Mouse (Mus musculus): ENCODE measurements around the gene Dnase1l2. TPM values are rescaled to one million over a fixed set of nuclear protein-coding genes. Genes with fewer than 3 reads are reported as not detected.
"Not testable (repeated sequence)": the region's sequence is repeated elsewhere in the genome, so short reads cannot be mapped to it uniquely, and the experiment has no call there.

The Dnase1l2 gene
- polyA plus RNA-seq, 1 experiment from 2014 or later = 0.70 TPM

DNA sequence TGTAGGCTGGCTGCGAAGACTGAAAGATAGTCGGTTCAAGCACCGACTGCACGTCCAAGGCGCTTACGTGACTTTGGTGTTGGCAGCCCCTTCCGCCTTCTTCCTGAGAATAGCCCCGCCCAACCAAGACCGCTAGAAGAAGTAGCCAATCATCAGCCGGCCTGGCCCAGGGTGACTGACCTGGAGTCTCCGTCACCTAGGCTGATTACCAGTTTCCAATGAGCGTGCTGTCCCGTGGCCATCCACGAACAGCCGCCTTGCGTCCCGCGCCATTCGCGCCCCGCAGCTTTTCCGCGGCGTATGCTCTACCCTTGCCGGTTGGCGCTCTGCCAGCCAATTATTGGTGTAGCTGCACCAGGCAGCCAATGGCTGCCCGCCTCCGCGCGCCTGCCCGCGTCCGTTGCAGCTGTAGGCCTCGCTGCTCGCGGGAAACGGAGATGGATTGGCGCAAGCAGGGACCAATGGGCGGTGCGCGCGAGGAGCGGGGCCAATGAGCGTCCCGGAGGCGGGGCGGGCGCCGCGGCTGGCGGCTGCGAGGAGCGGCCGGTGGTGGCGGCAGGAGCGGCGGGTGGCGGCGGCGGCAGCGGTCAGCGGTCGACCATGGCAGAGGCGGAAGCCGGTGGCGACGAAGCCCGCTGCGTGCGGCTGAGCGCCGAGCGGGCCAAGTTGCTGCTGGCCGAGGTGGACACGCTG lies 27.2 kb upstream of the Dnase1l2 start, which contains the start of the genes E4f1 and Pgp:
Gene E4f1 (minus strand): TSS at position 404 of the 693 bp plus-strand sequence.
Gene Pgp (plus strand): TSS at position 483 of the 693 bp plus-strand sequence.
- H3K9me3 ChIP-seq (replicated peaks) = no peaks in the 10 kb centered on the region
- peak; percentile 96 for ATAC-seq
- peak within 1 kb of the TSS; percentile 99 for H3K9ac ChIP-seq
- WGBS (ENCODE audit: insufficient replicate concordance) = under 1% methylated on average over 69 of the region's 75 CpGs
- peak within 1 kb of the TSS; percentile 96 for H3K27ac ChIP-seq
- H3K4me3 ChIP-seq = peak within 1 kb of the TSS; percentile 95
- no peaks in the 10 kb centered on the region for H3K27me3 ChIP-seq (replicated peaks)
- peaks cover 35% of the 10 kb centered on the region for H3K4me1 ChIP-seq
- peak within 1 kb of the TSS; percentile 90 for H3K4me2 ChIP-seq
- H3K36me3 ChIP-seq = peaks cover 40% of the 10 kb centered on the region

DNA sequence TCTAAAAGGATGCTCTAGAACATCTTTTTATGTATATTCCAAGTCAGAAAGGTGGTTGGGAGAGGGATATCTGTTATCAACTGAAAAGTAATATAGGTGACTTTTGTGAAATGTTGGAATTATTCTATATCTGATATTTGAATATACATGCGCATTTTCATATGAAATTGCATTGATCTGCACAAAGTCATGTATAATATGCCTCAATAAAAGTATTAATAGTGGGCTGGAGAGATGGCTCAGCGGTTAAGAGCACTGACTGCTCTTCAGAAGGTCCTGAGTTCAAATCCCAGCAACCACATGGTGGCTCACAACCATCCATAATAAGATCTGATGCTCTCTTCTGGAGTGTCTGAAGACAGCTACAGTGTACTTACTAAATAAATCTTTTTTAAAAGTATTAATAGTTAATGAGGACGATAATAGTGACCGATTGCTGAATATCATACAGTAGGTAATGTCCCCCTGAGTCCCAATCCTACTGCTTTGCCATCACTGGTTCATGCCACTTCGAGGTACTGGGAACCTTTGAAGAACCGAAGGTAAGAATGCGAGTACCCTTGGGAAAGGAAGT lies 26.5 kb upstream of the Dnase1l2 start:
- Histone ChIP-seq H3K36me3 (peaks cover 34% of the 10 kb centered on the region), H3K4me3 (peak overlapping the region; percentile 95), H3K4me2 (peak overlapping the region; percentile 90), H3K9me3 (replicated peaks) (no peaks in the 10 kb centered on the region), H3K27ac (peak overlapping the region; percentile 96), H3K27me3 (replicated peaks) (no peaks in the 10 kb centered on the region), H3K4me1 (peaks cover 35% of the 10 kb centered on the region), H3K9ac (peak overlapping the region; percentile 99)
- WGBS (ENCODE audit: insufficient replicate concordance) = 14% methylated on average over 7 of the region's 7 CpGs
- ATAC-seq = no peak

DNA sequence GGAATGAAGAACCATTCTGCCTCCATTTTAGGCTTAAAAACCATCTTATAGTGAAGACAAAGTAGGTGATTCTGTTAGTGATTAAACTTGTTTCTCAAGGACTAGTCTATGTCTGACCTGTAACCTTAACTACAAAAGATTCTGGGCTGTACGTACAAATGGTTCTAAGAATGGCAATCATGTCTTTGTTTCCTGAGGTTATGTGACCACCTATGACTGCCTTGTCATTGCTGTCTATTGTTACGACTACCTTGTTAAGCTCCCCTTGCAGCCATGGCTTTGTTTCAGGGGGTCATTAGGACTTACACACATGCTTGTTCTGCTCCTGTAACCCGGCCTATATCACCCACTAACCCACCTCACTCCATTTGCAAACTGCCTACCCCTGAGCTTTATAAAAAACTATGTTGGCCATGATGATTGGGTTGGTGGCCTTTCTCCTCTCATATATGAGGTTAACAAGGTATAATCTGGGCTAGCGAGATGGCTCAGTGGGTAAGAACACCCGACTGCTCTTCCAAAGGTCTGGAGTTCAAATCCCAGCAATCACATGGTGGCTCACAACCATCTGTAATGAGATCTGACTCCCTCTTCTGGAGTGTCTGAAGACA lies 25.8 kb upstream of the Dnase1l2 start:
- no peak for ATAC-seq
- Histone ChIP-seq H3K4me2 (no peak overlapping the region; the same call in 1 of the 2 replicates), H3K9ac (no peak overlapping the region), H3K9me3 (replicated peaks) (no peaks in the 10 kb centered on the region), H3K4me1 (peaks cover 32% of the 10 kb centered on the region), H3K4me3 (no peak overlapping the region; the same call in 1 of the 2 replicates), H3K27ac (no peak overlapping the region), H3K27me3 (replicated peaks) (no peaks in the 10 kb centered on the region), H3K36me3 (peaks cover 27% of the 10 kb centered on the region)
- WGBS (ENCODE audit: insufficient replicate concordance) = 83% methylated on average over 5 of the region's 5 CpGs

DNA sequence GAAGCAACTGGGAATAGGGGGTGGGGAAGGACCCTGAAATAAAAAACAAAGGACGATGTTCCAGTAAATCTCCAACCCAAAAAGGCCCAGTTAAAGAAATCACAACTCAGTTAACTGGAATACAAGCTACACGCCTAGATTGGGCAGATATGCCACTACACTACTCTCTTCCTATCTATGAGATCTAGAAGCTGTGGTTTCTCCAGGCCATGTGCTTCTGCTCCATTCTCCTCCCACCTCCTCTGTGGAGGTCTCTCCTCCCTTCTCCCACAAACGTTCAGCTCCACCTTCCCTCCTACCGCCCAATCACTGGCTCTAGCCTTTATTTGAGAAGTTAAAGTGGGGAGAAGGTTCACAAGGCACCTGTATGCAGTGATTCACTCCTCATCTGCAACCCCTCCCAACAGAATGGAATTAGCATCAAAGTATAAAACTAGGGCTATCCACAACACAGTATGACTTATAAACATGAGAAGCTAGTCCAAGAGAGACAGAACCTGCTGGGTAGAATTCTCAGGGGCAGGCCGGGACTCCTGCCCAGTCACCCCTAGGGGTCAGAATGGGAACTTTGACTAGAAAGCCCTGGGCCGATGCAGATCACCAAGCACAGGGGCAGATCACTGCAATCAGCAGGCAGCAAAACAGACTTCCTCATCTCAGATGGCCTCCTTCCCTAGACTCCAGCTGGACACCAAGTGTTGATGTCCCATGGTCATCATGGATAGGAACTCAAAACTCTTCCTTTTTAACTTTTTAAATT lies 20.6 kb upstream of the Dnase1l2 start:
- Histone ChIP-seq H3K9ac (no peak overlapping the region), H3K27me3 (replicated peaks) (no peaks in the 10 kb centered on the region), H3K4me2 (no peak overlapping the region), H3K4me1 (peaks cover 12% of the 10 kb centered on the region; the same call in 1 of the 2 replicates), H3K4me3 (no peak overlapping the region), H3K27ac (no peak overlapping the region), H3K36me3 (peaks cover 6% of the 10 kb centered on the region; the same call in 1 of the 2 replicates), H3K9me3 (replicated peaks) (no peaks in the 10 kb centered on the region)
- WGBS (ENCODE audit: insufficient replicate concordance) = 39% methylated on average over 6 of the region's 6 CpGs
- no peak for ATAC-seq

DNA sequence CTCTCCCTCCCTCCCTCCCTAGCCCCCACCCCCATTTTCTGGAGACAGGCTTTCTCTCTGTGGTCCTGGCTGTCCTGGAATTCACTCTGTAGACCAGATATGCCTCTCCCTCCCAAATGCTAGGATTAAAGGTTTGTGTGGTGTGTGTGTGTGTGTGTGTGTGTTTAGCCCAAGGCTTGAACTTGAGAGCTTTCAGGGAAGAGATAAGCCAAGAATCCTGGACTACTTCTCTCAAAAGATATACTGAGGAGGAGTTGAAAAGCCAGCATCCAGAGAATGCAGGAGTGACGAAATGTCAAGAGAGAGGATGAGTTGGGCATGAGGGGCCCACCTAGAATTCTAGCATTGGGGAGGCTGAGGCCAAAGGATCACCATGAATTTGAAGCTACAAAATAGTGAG lies 20.0 kb upstream of the Dnase1l2 start:
- 67% methylated on average over 1 of the region's 1 CpGs for WGBS (ENCODE audit: insufficient replicate concordance)
- H3K9me3 ChIP-seq (replicated peaks) = no peaks in the 10 kb centered on the region
- peaks cover 6% of the 10 kb centered on the region; the same call in 1 of the 2 replicates for H3K36me3 ChIP-seq
- no peak overlapping the region for H3K4me2 ChIP-seq
- H3K27ac ChIP-seq = no peak overlapping the region
- peaks cover 12% of the 10 kb centered on the region; the same call in 1 of the 2 replicates for H3K4me1 ChIP-seq
- H3K27me3 ChIP-seq (replicated peaks) = no peaks in the 10 kb centered on the region
- H3K4me3 ChIP-seq = no peak overlapping the region
- no peak for ATAC-seq
- no peak overlapping the region for H3K9ac ChIP-seq

DNA sequence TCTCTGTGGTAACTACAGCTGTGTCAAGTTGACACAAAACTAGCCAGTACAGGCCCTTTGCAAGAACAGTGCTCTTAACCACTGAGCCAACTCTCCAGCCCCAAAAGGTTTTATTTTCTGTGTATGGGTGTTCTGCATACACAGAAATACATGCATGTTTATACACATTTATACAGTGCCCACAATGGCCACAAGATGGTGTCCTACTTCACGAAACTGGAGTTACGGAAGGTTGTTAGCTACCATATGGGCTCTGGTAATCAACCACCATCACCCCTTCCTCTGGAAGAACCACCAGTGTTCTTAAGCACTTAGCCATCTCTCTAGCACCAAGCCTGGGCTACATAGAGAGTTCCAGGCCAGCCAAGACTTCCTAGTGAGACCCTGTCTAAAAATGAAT lies 18.7 kb upstream of the Dnase1l2 start:
- Histone ChIP-seq H3K9me3 (replicated peaks) (no peaks in the 10 kb centered on the region), H3K4me1 (peaks cover 12% of the 10 kb centered on the region; the same call in 1 of the 2 replicates), H3K36me3 (no peaks in the 10 kb centered on the region), H3K4me2 (no peak overlapping the region), H3K27ac (no peak overlapping the region), H3K4me3 (no peak overlapping the region), H3K27me3 (replicated peaks) (no peaks in the 10 kb centered on the region), H3K9ac (no peak overlapping the region)
- 51% methylated on average over 2 of the region's 2 CpGs for WGBS (ENCODE audit: insufficient replicate concordance)
- no peak for ATAC-seq

DNA sequence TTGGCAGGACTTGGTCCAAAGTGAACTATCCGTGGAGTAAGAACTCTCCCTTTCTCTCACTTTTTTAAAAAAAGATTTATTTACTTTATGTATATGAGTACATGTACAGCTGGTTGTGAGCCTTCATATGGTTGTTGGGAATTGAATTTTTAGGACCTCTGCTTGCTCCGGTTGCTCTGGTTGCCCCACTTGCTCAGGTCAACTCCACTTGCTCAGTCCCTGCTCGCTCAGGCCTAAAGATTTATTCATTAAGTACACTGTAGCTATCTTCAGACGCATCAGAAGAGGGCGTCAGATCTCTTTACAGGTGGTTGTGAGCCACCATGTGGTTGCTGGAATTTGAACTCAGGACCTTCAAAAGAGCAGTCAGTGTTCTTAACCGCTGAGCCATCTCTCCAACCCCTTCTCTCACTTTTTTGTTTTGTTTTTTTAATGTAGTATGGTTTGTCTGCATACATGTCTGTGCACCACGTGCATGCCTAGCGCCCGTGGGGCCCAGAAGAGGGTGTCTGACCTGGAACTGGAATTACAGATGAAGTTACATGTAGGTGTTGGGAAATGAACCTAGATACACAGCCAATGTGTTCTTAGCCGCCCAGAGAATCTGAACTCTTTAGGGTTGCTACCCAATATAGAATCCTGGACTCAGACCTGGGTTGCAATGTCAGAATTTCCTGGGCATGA lies 12.8 kb upstream of the Dnase1l2 start:
- peak overlapping the region; percentile 79 for H3K27ac ChIP-seq
- H3K36me3 ChIP-seq = peaks cover 12% of the 10 kb centered on the region
- WGBS (ENCODE audit: insufficient replicate concordance) = 43% methylated on average over 10 of the region's 10 CpGs
- peak overlapping the region; percentile 83 for H3K4me3 ChIP-seq
- H3K4me2 ChIP-seq = peak overlapping the region; percentile 85
- H3K9ac ChIP-seq = peak overlapping the region; percentile 53
- H3K27me3 ChIP-seq (replicated peaks); ATAC-seq; H3K9me3 ChIP-seq (replicated peaks): not testable (repeated sequence)
- peaks cover 28% of the 10 kb centered on the region for H3K4me1 ChIP-seq

DNA sequence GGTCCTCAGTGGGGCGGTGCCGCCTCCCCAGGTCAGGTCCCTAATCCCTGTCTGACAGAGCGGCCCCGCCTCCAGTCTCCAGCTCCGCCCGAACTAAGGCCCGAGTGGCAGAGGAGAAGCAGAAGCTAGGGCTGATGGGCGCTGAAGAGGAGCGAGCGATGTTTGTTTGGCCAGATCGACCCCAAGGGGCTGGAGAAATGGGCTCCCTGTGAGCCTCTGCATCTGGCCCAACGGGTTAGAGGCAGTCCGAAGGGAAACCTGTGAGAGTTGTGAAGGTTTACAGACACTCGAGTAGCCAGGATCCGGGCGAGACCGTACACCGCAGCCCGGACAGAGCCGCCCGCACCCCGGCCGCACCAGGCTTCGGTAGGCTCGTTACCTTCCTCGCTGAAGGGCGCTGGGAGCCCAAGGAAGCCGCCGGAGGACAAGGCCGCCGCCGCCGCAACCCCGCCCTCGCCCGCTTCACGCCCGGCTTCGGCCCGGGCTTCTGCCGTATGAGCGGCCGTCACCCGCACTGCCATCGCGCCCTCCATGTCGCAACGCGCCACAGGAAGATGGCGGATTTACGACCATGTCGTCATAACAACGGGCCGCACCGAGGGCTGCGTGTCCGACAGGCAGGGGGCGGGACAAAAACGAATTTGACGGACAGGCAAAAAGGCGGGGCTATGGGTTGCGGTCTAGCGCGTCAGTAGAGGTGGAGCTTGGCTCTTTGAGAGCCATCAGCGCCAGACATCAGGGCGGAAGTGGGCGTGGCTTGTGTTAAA lies 12.0 kb upstream of the Dnase1l2 start:
- Histone ChIP-seq H3K27me3 (replicated peaks) (no peaks in the 10 kb centered on the region), H3K27ac (peak overlapping the region; percentile 99), H3K4me1 (peaks cover 28% of the 10 kb centered on the region), H3K9me3 (replicated peaks) (no peaks in the 10 kb centered on the region), H3K36me3 (peaks cover 19% of the 10 kb centered on the region), H3K9ac (peak overlapping the region; percentile 95), H3K4me3 (peak overlapping the region; percentile 83), H3K4me2 (peak overlapping the region; percentile 85)
- under 1% methylated on average over 67 of the region's 67 CpGs for WGBS (ENCODE audit: insufficient replicate concordance)
- ATAC-seq = peak; percentile 94

DNA sequence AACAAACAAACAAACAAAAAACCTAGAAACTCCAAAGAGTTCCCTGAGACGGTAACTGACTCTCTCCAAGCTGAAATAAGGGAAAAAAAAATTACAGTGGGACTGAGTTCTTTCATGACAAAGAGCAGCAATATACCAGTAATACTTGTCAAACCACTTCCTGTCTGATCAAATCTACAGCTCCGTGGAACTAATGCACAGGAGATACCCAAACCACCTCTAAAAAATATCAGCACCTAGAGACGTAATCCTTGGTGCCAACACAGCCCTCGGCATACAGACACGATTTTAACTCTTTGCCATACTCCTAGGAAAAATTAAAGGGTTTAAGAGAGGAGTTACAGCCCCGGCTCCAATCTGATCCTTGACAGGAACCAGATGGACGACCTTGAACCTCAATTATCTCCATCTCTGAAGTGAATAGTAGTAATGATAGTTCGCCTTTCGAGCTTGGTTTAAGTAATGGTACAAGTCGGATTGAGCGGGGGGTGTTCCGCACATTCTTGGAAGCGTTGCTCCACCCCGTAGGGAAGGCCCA lies 11.4 kb upstream of the Dnase1l2 start:
- no peak for ATAC-seq
- Histone ChIP-seq H3K4me1 (peaks cover 28% of the 10 kb centered on the region), H3K9me3 (replicated peaks) (no peaks in the 10 kb centered on the region), H3K4me2 (peak overlapping the region; percentile 85), H3K27me3 (replicated peaks) (no peaks in the 10 kb centered on the region), H3K4me3 (peak overlapping the region; percentile 83), H3K27ac (peak overlapping the region; percentile 99), H3K36me3 (peaks cover 26% of the 10 kb centered on the region), H3K9ac (peak overlapping the region; percentile 95)
- 3% methylated on average over 14 of the region's 14 CpGs for whole genome bisulfite sequencing (ENCODE audit: insufficient replicate concordance)

DNA sequence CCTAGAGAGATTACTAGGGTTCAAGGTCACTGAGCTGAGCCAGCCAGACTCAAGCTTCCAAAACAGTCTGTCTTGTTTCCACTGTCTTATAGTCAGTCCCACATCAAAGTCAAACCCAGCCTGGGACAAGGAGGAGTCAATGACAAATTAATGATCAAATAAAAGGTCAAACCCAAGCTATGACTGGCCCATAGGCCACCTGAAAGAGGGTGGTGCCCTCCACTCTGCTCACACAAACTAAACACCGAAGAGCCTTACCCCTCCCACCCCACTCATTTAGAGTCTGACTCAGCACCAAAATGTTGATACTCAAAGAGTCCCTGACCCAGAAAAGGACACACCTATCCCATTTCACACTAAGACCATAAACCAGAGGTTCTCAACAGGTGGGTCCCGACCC lies 10.5 kb upstream of the Dnase1l2 start:
- peaks cover 28% of the 10 kb centered on the region for H3K4me1 ChIP-seq
- 52% methylated on average over 2 of the region's 2 CpGs for WGBS (ENCODE audit: insufficient replicate concordance)
- H3K36me3 ChIP-seq = peaks cover 35% of the 10 kb centered on the region
- H3K27ac ChIP-seq = peak overlapping the region; percentile 99
- ATAC-seq = 0 out of 2 replicates have a peak, but pooled peaks have one; percentile 16
- peak overlapping the region; percentile 4; the same call in 1 of the 2 replicates for H3K9ac ChIP-seq
- no peaks in the 10 kb centered on the region for H3K27me3 ChIP-seq (replicated peaks)
- H3K4me3 ChIP-seq = peak overlapping the region; percentile 83
- peak overlapping the region; percentile 85 for H3K4me2 ChIP-seq
- H3K9me3 ChIP-seq (replicated peaks) = no peaks in the 10 kb centered on the region

Data from liver, embryonic 12.5 days (tissue).